Mouse (Mus musculus) intestine, embryonic 15.5 days (tissue): ENCODE data around the gene Rhot2. TPM values are rescaled to one million over a fixed set of nuclear protein-coding genes. Genes with fewer than 3 reads are reported as not detected.
A peak's percentile ranks its signal among the peaks of the same experiment; 100 is the strongest.

Source experiments
- ATAC-seq: fragments of 200-750 bp; cut with Nextera tagmentation; 2 replicates; pipeline ENCODE4 v1.8.0; 2017; ENCODE audit warnings: moderate TSS enrichment, moderate library complexity
- H3K27ac ChIP-seq: fragments of 300-500 bp; sonication (generic); 2 replicates; pipeline ENCODE4 v1.5.1; 2015; ENCODE audit warnings: mild to moderate bottlenecking, inconsistent platforms
- H3K27me3 ChIP-seq: fragments of 300-500 bp; sonication (generic); replicated peaks from 2 replicates; pipeline ENCODE4 v1.6.1; 2015; ENCODE audit warnings: inconsistent platforms
- H3K36me3 ChIP-seq: fragments of 300-500 bp; sonication (generic); 2 replicates; pipeline ENCODE4 v1.6.1; 2015; ENCODE audit warnings: inconsistent platforms
- H3K4me1 ChIP-seq: fragments of 300-500 bp; sonication (generic); replicated peaks from 2 replicates; pipeline ENCODE4 v1.6.1; 2015; ENCODE audit warnings: inconsistent platforms
- H3K4me2 ChIP-seq: fragments of 300-500 bp; sonication (generic); replicated peaks from 2 replicates; pipeline ENCODE4 v1.6.1; 2015; ENCODE audit warnings: mild to moderate bottlenecking, inconsistent platforms
- H3K4me3 ChIP-seq: fragments of 300-500 bp; sonication (generic); replicated peaks from 2 replicates; pipeline ENCODE4 v1.5.1; 2015; ENCODE audit warnings: inconsistent platforms
- H3K9ac ChIP-seq: fragments of 300-500 bp; sonication (generic); 2 replicates; pipeline ENCODE4 v1.6.1; 2015; ENCODE audit warnings: inconsistent platforms
- H3K9me3 ChIP-seq: fragments of 300-500 bp; sonication (generic); 2 replicates; pipeline ENCODE4 v1.6.1; 2016; ENCODE audit warnings: inconsistent platforms
- WGBS: fragments of 180-500 bp; shearing (Covaris S2); methylation state at CpG from one replicate; pipeline ENCODE4 v1.1.7; 2015; 5-methylcytosine and 5-hydroxymethylcytosine counted together
- polyA plus RNA-seq: library from polyadenylated mRNA; unstranded; fragments of >200 nt; fragmentation: Nextera tagmentation; extraction: Ambion mirVana; gene quantifications from 2 replicates; pipeline ENCODE4 v1.2.1, GENCODE M21; 2015

The Rhot2 gene
- polyA plus RNA-seq, 1 experiment from 2014 or later: 19.2 TPM

- Histone ChIP-seq H3K9ac (peak within 1 kb of the TSS; percentile 77), H3K27me3 (no peaks in the 10 kb centered on the region), H3K36me3 (no peaks in the 10 kb centered on the region), H3K27ac (peak within 1 kb of the TSS; percentile 81), H3K4me1 (peaks cover 19% of the 10 kb centered on the region), H3K4me3 (peak within 1 kb of the TSS; percentile 69), H3K4me2 (peak within 1 kb of the TSS; percentile 95), H3K9me3 (no peaks in the 10 kb centered on the region)
- ATAC-seq: peak; percentile 94
- 2% methylated on average over 65 of the region's 65 CpGs for WGBS
Measured at GRCm38 (mm10) chr17:25860832-25861703, 16.4 kb upstream of the Rhot2 start, which contains the start of gene Wdr90. Wdr90 (minus strand) TSS chr17:25861501.

GRCm38 (mm10) chr17:25860229-25860628, 15.6 kb upstream of the Rhot2 start:
- Histone ChIP-seq H3K4me1 (peaks cover 19% of the 10 kb centered on the region), H3K36me3 (no peaks in the 10 kb centered on the region), H3K9ac (peak overlapping the region; percentile 77; the same call in 1 of the 2 replicates), H3K4me3 (peak overlapping the region; percentile 69), H3K9me3 (no peaks in the 10 kb centered on the region), H3K27me3 (no peaks in the 10 kb centered on the region), H3K27ac (no peak overlapping the region), H3K4me2 (peak overlapping the region; percentile 95)
- WGBS: 89% methylated on average over 6 of the region's 6 CpGs
- ATAC-seq: no peak

GRCm38 (mm10) chr17:25843636-25844395, 835 bp downstream of the Rhot2 start:
- Histone ChIP-seq H3K4me1 (peaks cover 31% of the 10 kb centered on the region), H3K27ac (peak overlapping the region; percentile 80), H3K9ac (peak overlapping the region; percentile 90), H3K9me3 (no peaks in the 10 kb centered on the region), H3K4me2 (peak overlapping the region; percentile 81), H3K36me3 (peaks cover 21% of the 10 kb centered on the region), H3K4me3 (peak overlapping the region; percentile 82), H3K27me3 (no peaks in the 10 kb centered on the region)
- ATAC-seq: peak; percentile 57
- WGBS: 2% methylated on average over 38 of the region's 38 CpGs

GRCm38 (mm10) chr17:25843122-25843521, 1.5 kb downstream of the Rhot2 start:
- peak overlapping the region; percentile 90 for H3K9ac ChIP-seq

GRCm38 (mm10) chr17:25842509-25842908, 2.1 kb downstream of the Rhot2 start:
- WGBS: 83% methylated on average over 3 of the region's 3 CpGs
- ATAC-seq: no peak
- H3K9me3 ChIP-seq: no peaks in the 10 kb centered on the region
- no peak overlapping the region for H3K4me3 ChIP-seq
- no peak overlapping the region for H3K9ac ChIP-seq
- H3K27me3 ChIP-seq: no peaks in the 10 kb centered on the region
- H3K36me3 ChIP-seq: peaks cover 21% of the 10 kb centered on the region
- no peak overlapping the region for H3K27ac ChIP-seq
- no peak overlapping the region for H3K4me2 ChIP-seq
- peaks cover 36% of the 10 kb centered on the region for H3K4me1 ChIP-seq

More at GRCm38 (mm10) chr17:25843122-25843521, 1.5 kb downstream of the Rhot2 start:
- no peak for ATAC-seq
- H3K4me3 ChIP-seq: peak overlapping the region; percentile 82
- H3K9me3 ChIP-seq: no peaks in the 10 kb centered on the region
- peaks cover 21% of the 10 kb centered on the region for H3K36me3 ChIP-seq
- 86% methylated on average over 4 of the region's 4 CpGs for WGBS
- peaks cover 31% of the 10 kb centered on the region for H3K4me1 ChIP-seq
- no peak overlapping the region for H3K27ac ChIP-seq
- no peaks in the 10 kb centered on the region for H3K27me3 ChIP-seq
- peak overlapping the region; percentile 81 for H3K4me2 ChIP-seq

- Histone ChIP-seq H3K4me2 (no peak within 1 kb of the TSS), H3K27ac (no peak within 1 kb of the TSS), H3K4me1 (peaks cover 47% of the 10 kb centered on the region), H3K9ac (no peak within 1 kb of the TSS), H3K36me3 (peaks cover 21% of the 10 kb centered on the region), H3K27me3 (no peaks in the 10 kb centered on the region), H3K4me3 (no peak within 1 kb of the TSS), H3K9me3 (no peaks in the 10 kb centered on the region)
- ATAC-seq: no peak
- WGBS: 93% methylated on average over 22 of the region's 22 CpGs
Measured at GRCm38 (mm10) chr17:25841117-25841880, 3.4 kb downstream of the Rhot2 start, which contains the start of gene Gm20683. Gm20683 (minus strand) TSS chr17:25841763.

- Histone ChIP-seq H3K27me3 (no peaks in the 10 kb centered on the region), H3K27ac (no peak overlapping the region), H3K4me2 (no peak overlapping the region), H3K4me3 (no peak overlapping the region), H3K4me1 (peaks cover 54% of the 10 kb centered on the region), H3K36me3 (peaks cover 21% of the 10 kb centered on the region), H3K9ac (no peak overlapping the region), H3K9me3 (no peaks in the 10 kb centered on the region)
- ATAC-seq: no peak
- 96% methylated on average over 6 of the region's 6 CpGs for WGBS
Measured at GRCm38 (mm10) chr17:25840519-25840918, 4.1 kb downstream of the Rhot2 start.

GRCm38 (mm10) chr17:25839455-25840235, 5.0 kb downstream of the Rhot2 start:
- peak; percentile 33; the same call in 1 of the 2 replicates for ATAC-seq
- Histone ChIP-seq H3K9me3 (no peaks in the 10 kb centered on the region), H3K4me3 (no peak overlapping the region), H3K4me2 (peak overlapping the region; percentile 14; the same call in 1 of the 2 replicates), H3K4me1 (peaks cover 57% of the 10 kb centered on the region), H3K27ac (no peak overlapping the region), H3K27me3 (no peaks in the 10 kb centered on the region), H3K9ac (no peak overlapping the region), H3K36me3 (peaks cover 21% of the 10 kb centered on the region)
- 83% methylated on average over 14 of the region's 14 CpGs for WGBS

GRCm38 (mm10) chr17:25838904-25839303, 5.7 kb downstream of the Rhot2 start:
- no peak overlapping the region for H3K9ac ChIP-seq
- H3K27me3 ChIP-seq: no peaks in the 10 kb centered on the region
- H3K27ac ChIP-seq: no peak overlapping the region
- peaks cover 63% of the 10 kb centered on the region for H3K4me1 ChIP-seq
- WGBS: 84% methylated on average over 4 of the region's 4 CpGs
- peaks cover 21% of the 10 kb centered on the region for H3K36me3 ChIP-seq
- H3K4me3 ChIP-seq: no peak overlapping the region
- no peak overlapping the region for H3K4me2 ChIP-seq
- no peaks in the 10 kb centered on the region for H3K9me3 ChIP-seq
- ATAC-seq: no peak

GRCm38 (mm10) chr17:25837533-25837932, 7.1 kb downstream of the Rhot2 start:
- Histone ChIP-seq H3K27ac (peak overlapping the region; percentile 22; the same call in 1 of the 2 replicates), H3K4me2 (peak overlapping the region; percentile 91), H3K27me3 (no peaks in the 10 kb centered on the region), H3K4me1 (peaks cover 52% of the 10 kb centered on the region), H3K36me3 (peaks cover 21% of the 10 kb centered on the region), H3K9ac (no peak overlapping the region), H3K4me3 (no peak overlapping the region), H3K9me3 (no peaks in the 10 kb centered on the region)
- 50% methylated on average over 3 of the region's 3 CpGs for WGBS
- ATAC-seq: no peak

GRCm38 (mm10) chr17:25837076-25837410, 7.6 kb downstream of the Rhot2 start, which contains the start of gene Rhbdl1:
Rhbdl1 (minus strand) TSS chr17:25837295.
- 0 out of 2 replicates have a peak, but pooled peaks have one; percentile 4 for ATAC-seq
- no peaks in the 10 kb centered on the region for H3K27me3 ChIP-seq
- peaks cover 17% of the 10 kb centered on the region for H3K36me3 ChIP-seq
- peak within 1 kb of the TSS; percentile 91 for H3K4me2 ChIP-seq
- peaks cover 50% of the 10 kb centered on the region for H3K4me1 ChIP-seq
- peak within 1 kb of the TSS; percentile 34 for H3K4me3 ChIP-seq
- peak within 1 kb of the TSS; percentile 27; the same call in 1 of the 2 replicates for H3K27ac ChIP-seq
- peak within 1 kb of the TSS; percentile 50 for H3K9ac ChIP-seq
- H3K9me3 ChIP-seq: no peaks in the 10 kb centered on the region
- whole genome bisulfite sequencing: 1% methylated on average over 29 of the region's 29 CpGs
